Mouse (Mus musculus) limb, embryonic 13.5 days (tissue): ENCODE measurements around the gene Caskin2. TPM values are rescaled to one million over a fixed set of nuclear protein-coding genes. Genes with fewer than 3 reads are reported as not detected.

ENCODE experiments used
- microRNA-seq: library from miRNA; unstranded; fragments of <30 nt; microRNA quantifications from one replicate; pipeline ENCODE4, GENCODE M21; 2016
- polyA plus RNA-seq: library from polyadenylated mRNA; unstranded; fragments of >200 nt; fragmentation: Nextera tagmentation; extraction: Ambion mirVana; gene quantifications from 2 replicates; pipeline ENCODE4 v1.2.1, GENCODE M21; 2015

Caskin2 gene
- polyA plus RNA-seq, 1 experiment from 2014 or later, result 19.4 TPM

Small RNA genes lying within 50 kb of the gene (microRNA-seq; reads per million reads assigned to microRNA genes)
- gene Mir5621, result not detected

Other genes starting within 250 kb of the Caskin2 start
- gene Nup85, start 249.2 kb downstream of the Caskin2 start, polyA plus RNA-seq, result 184 and 186 TPM in 2 replicates
- gene Mrps7, start 209.7 kb downstream of the Caskin2 start, polyA plus RNA-seq, result 91.6 and 93.5 TPM in 2 replicates
- gene Gga3, start 209.6 kb downstream of the Caskin2 start, polyA plus RNA-seq, result 18.1 and 20.9 TPM in 2 replicates
- 18.8 and 19.8 TPM in 2 replicates for gene Mif4gd, start 200.7 kb downstream of the Caskin2 start, polyA plus RNA-seq
- 28.5 and 30.2 TPM in 2 replicates for gene Slc25a19, start 185.3 kb downstream of the Caskin2 start, polyA plus RNA-seq
- 96.5 and 102 TPM in 2 replicates for gene Grb2, start 105.0 kb downstream of the Caskin2 start, polyA plus RNA-seq
- gene Tmem94, start 48.2 kb downstream of the Caskin2 start, polyA plus RNA-seq, result 22.7 and 31.9 TPM in 2 replicates
- 32.9 and 33.8 TPM in 2 replicates for gene Tsen54, start 1.1 kb upstream of the Caskin2 start, polyA plus RNA-seq
- 4.8 and 6.0 TPM in 2 replicates for gene Llgl2, start 10.4 kb upstream of the Caskin2 start, polyA plus RNA-seq
- gene Myo15b, start 44.8 kb upstream of the Caskin2 start, polyA plus RNA-seq, result 0.15 and 0.24 TPM in 2 replicates
- 6.7 and 8.6 TPM in 2 replicates for gene Smim5, start 86.3 kb upstream of the Caskin2 start, polyA plus RNA-seq
- 1.4 TPM in 2 replicates for gene Smim6, start 98.4 kb upstream of the Caskin2 start, polyA plus RNA-seq
- 44.2 and 52.1 TPM in 2 replicates for gene Sap30bp, start 119.6 kb upstream of the Caskin2 start, polyA plus RNA-seq
- 22.3 and 23.7 TPM in 2 replicates for gene Recql5, start 119.8 kb upstream of the Caskin2 start, polyA plus RNA-seq
- 5.2 and 6.3 TPM in 2 replicates for gene Itgb4, start 161.1 kb upstream of the Caskin2 start, polyA plus RNA-seq
- 207 and 211 TPM in 2 replicates for gene Galk1, start 199.1 kb upstream of the Caskin2 start, polyA plus RNA-seq
- 2,219 and 2,483 TPM in 2 replicates for gene H3f3b, start 214.3 kb upstream of the Caskin2 start, polyA plus RNA-seq
- gene Unk, start 216.7 kb upstream of the Caskin2 start, polyA plus RNA-seq, result 39.4 and 44.8 TPM in 2 replicates